Mouse (Mus musculus): ENCODE data around the gene Gm20518.

DNA sequence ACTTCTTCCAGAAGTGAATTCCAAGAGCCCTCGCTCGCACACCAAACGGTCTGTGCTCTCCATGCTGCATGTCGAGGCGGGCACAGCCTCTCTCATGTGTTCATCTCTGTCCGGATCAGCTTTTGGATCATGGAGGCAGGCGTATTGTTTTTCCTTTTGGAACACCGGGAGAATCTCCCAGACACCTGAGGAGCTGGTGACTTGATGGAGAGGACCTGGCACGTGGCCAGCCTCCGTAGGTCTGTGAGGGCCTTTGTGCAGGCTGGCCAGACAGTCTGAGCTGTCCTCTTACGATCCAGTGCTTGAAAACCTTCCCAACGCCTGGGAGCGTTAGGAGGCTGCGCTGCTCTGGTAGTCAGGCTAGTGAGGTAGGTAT lies 30.7 kb upstream of the Gm20518 start:
- no peak for TF ChIP-seq GATA1 (IDR thresholded peaks at IDR 0.05; ENCODE audit: borderline replicate concordance, low read length)
- no peak for TF ChIP-seq CTCF (IDR thresholded peaks at IDR 0.05; ENCODE audit: low read depth, low read length)
- no peak for TF ChIP-seq TAL1 (conservative IDR thresholded peaks at IDR 0.05; ENCODE audit: low read depth, low read length)
- TF ChIP-seq POLR2AphosphoS5 (IDR thresholded peaks at IDR 0.05; ENCODE audit: insufficient replicate concordance, low read depth, low read length), result 0 out of 2 replicates have a peak, but pooled peaks have one; percentile 13
